Mouse (Mus musculus): ENCODE measurements around the gene Aoah.

The Aoah gene

GRCm38 (mm10) chr13:21074847-21075246 lies 280.9 kb downstream of the Aoah start, which contains the start of gene Olfr1370:
Olfr1370 (minus strand) TSS chr13:21074947.
- CTCF ChIA-PET, result no interaction called here

- CTCF ChIA-PET, result no interaction called here
Observed at GRCm38 (mm10) chr13:21082686-21083085, 288.8 kb downstream of the Aoah start.

Data from spleen, embryonic (tissue).